Mouse (Mus musculus): ENCODE results near the gene Pikfyve. TPM values are rescaled to one million over a fixed set of nuclear protein-coding genes. Genes with fewer than 3 reads are reported as not detected.

The Pikfyve gene
- polyA plus RNA-seq, 1 experiment from 2014 or later: 10.5 TPM

- ATAC-seq (replicated peaks; ENCODE audit: low FRiP score): no peak
- no peak overlapping the region for H3K27ac ChIP-seq
- 92% methylated on average over 4 of the region's 4 CpGs for WGBS
These were observed 14.9 kb upstream of the Pikfyve start for GRCm38 (mm10) chr1:65171579-65171978.

DNA sequence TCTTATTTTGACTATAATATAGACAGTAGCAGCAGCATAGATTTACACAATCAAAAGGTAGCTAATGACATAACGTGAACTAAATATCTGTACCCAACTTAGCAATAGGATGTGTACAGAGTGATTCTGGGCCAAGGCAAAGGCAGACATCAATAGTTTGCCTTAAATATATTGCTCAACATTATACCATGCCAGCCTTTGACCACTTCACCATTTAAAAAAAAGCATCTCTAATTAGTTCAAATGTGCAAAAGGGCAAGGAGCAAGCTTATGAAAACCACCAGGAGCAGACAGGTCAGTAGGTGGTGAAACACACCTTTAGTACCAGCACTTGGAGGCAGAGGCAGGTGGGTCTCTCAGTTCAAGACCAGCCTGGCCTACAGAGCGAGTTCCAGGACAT is 12.8 kb upstream of the Pikfyve start:
- WGBS: 90% methylated on average over 2 of the region's 2 CpGs

More at GRCm38 (mm10) chr1:65171579-65171978, 14.9 kb upstream of the Pikfyve start:
- Histone ChIP-seq H3K9ac (no peak overlapping the region), H3K9me3 (replicated peaks) (no peaks in the 10 kb centered on the region), H3K27me3 (no peaks in the 10 kb centered on the region), H3K4me2 (no peak overlapping the region), H3K4me1 (no peaks in the 10 kb centered on the region), H3K36me3 (peaks cover 76% of the 10 kb centered on the region), H3K4me3 (replicated peaks) (no peak overlapping the region)

DNA sequence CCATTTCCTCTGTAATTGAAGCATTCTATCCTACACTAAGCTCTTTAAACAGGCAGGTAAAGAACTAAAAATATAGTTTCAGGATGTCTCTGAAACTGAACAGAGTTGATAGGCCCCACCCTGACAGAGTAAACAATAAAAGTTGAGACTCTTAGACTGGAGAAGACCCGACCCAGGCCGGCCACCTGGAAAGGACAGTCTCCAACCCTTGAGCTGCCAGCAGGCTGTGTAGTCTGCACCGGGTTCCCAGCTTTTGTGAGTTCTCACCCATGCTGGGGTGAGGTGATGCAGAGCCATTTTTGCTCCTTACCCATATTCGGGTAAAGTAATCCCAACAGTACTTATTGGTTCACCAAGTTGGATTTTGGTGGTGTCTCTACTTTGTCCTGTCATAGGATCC is 10.3 kb upstream of the Pikfyve start:
- ATAC-seq (replicated peaks; ENCODE audit: low FRiP score): no peak
- peaks cover 11% of the 10 kb centered on the region for H3K4me1 ChIP-seq
- no peak overlapping the region for H3K9ac ChIP-seq
- peaks cover 31% of the 10 kb centered on the region for H3K36me3 ChIP-seq
- no peak overlapping the region for H3K4me3 ChIP-seq (replicated peaks)
- no peak overlapping the region for H3K27ac ChIP-seq
- 0 out of 2 replicates have a peak overlapping the region, but pooled peaks have one; percentile 3 for H3K4me2 ChIP-seq
- 72% methylated on average over 4 of the region's 4 CpGs for WGBS
- no peaks in the 10 kb centered on the region for H3K27me3 ChIP-seq
- H3K9me3 ChIP-seq (replicated peaks): no peaks in the 10 kb centered on the region

More for the DNA sequence above, 12.8 kb upstream of the Pikfyve start:
- Histone ChIP-seq H3K9me3 (replicated peaks) (no peaks in the 10 kb centered on the region), H3K4me2 (no peak overlapping the region), H3K36me3 (peaks cover 54% of the 10 kb centered on the region), H3K27ac (no peak overlapping the region), H3K27me3 (no peaks in the 10 kb centered on the region), H3K9ac (no peak overlapping the region), H3K4me1 (peaks cover 11% of the 10 kb centered on the region), H3K4me3 (replicated peaks) (no peak overlapping the region)
- ATAC-seq (replicated peaks; ENCODE audit: low FRiP score): no peak

GRCm38 (mm10) chr1:65176912-65177311 is 9.6 kb upstream of the Pikfyve start:
- Histone ChIP-seq H3K27me3 (no peaks in the 10 kb centered on the region), H3K36me3 (peaks cover 23% of the 10 kb centered on the region), H3K9ac (no peak overlapping the region), H3K9me3 (replicated peaks) (no peaks in the 10 kb centered on the region), H3K4me3 (replicated peaks) (no peak overlapping the region; the same call in 1 of the 2 replicates), H3K4me1 (peaks cover 11% of the 10 kb centered on the region), H3K27ac (no peak overlapping the region), H3K4me2 (peak overlapping the region; percentile 79; the same call in 1 of the 2 replicates)
- no peak for ATAC-seq (replicated peaks; ENCODE audit: low FRiP score)
- 69% methylated on average over 5 of the region's 5 CpGs for WGBS

- 22% methylated on average over 3 of the region's 3 CpGs for WGBS
- Histone ChIP-seq H3K4me3 (replicated peaks) (peak overlapping the region; percentile 76), H3K4me2 (peak overlapping the region; percentile 79), H3K9ac (0 out of 2 replicates have a peak overlapping the region, but pooled peaks have one; percentile 74), H3K9me3 (replicated peaks) (no peaks in the 10 kb centered on the region), H3K27ac (peak overlapping the region; percentile 98), H3K36me3 (peaks cover 20% of the 10 kb centered on the region), H3K4me1 (peaks cover 11% of the 10 kb centered on the region), H3K27me3 (no peaks in the 10 kb centered on the region)
- no peak for ATAC-seq (replicated peaks; ENCODE audit: low FRiP score)
These were observed 9.0 kb upstream of the Pikfyve start for GRCm38 (mm10) chr1:65177452-65177851.

GRCm38 (mm10) chr1:65178126-65178901 is 8.2 kb upstream of the Pikfyve start:
- Histone ChIP-seq H3K27me3 (no peaks in the 10 kb centered on the region), H3K27ac (peak overlapping the region; percentile 98), H3K9me3 (replicated peaks) (no peaks in the 10 kb centered on the region), H3K9ac (peak overlapping the region; percentile 74), H3K4me2 (peak overlapping the region; percentile 79), H3K4me1 (peaks cover 11% of the 10 kb centered on the region), H3K4me3 (replicated peaks) (peak overlapping the region; percentile 76), H3K36me3 (peaks cover 14% of the 10 kb centered on the region; the same call in 1 of the 2 replicates)
- 2% methylated on average over 27 of the region's 27 CpGs for WGBS
- peak; percentile 91 for ATAC-seq (replicated peaks; ENCODE audit: low FRiP score)

DNA sequence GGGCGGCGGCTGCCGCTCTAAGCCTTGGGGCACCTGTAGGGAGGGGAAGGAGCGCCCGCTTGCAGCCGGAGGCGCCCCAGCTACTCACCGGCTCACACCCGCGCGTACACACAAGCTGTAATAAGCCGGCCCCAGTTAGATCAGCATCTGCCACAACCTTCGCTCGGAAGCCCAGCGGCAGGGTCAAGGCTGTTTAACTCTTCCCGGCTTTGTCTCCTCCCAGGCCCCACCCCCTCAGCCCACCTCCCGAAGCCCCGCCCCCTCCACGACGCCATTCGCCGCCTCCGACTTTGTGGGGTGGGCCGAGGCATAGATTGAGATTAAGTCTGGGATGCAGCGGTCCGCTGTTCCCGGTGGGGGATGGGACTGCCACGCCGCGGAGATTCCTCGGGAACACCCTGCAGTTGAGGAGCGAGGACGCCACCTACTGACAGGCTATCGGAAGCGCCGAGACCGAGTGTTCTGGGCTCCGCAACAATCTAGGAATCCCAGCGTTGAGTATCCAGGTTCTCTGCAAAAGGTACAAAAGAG is 7.5 kb upstream of the Pikfyve start:
- Histone ChIP-seq H3K4me1 (peaks cover 11% of the 10 kb centered on the region), H3K9ac (peak overlapping the region; percentile 74), H3K4me2 (peak overlapping the region; percentile 79), H3K4me3 (replicated peaks) (peak overlapping the region; percentile 76), H3K9me3 (replicated peaks) (no peaks in the 10 kb centered on the region), H3K27me3 (no peaks in the 10 kb centered on the region), H3K36me3 (peaks cover 8% of the 10 kb centered on the region; the same call in 1 of the 2 replicates), H3K27ac (peak overlapping the region; percentile 98)
- under 1% methylated on average over 39 of the region's 39 CpGs for WGBS
- peak; percentile 93 for ATAC-seq (replicated peaks; ENCODE audit: low FRiP score)

DNA sequence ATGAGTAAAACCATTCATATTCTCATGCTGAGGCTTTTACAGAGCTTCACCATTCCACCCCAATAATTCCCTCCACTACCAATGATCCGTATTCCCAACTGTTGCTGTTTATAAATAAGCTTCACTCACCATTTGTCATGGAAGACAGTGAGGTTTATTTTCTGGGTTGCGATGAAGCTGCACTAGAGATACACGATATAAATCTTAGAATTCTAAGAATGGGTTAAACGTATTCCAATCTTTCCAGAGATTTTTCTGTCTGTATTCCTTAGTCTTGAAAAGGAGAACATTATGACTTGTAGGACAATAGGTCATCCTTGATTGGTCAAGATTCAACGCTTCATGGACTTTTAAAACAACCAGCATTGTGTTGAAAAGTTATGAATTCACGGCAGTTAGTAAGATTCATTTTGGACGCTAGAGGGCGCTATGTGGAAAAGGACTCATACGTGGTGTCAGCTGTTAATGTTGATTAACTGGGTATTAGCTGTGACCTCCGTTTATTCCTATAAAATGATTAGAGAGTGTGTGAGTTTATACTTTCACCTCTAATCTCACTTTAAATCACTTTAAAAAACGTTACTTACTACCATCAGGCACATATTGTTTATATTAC is 6.7 kb upstream of the Pikfyve start:
- 4% methylated on average over 11 of the region's 11 CpGs for WGBS

GRCm38 (mm10) chr1:65181459-65181858 is 5.0 kb upstream of the Pikfyve start:
- Histone ChIP-seq H3K27ac (no peak overlapping the region), H3K36me3 (no peaks in the 10 kb centered on the region), H3K4me3 (replicated peaks) (no peak overlapping the region), H3K9me3 (replicated peaks) (no peaks in the 10 kb centered on the region), H3K4me2 (no peak overlapping the region), H3K27me3 (no peaks in the 10 kb centered on the region), H3K4me1 (peaks cover 17% of the 10 kb centered on the region), H3K9ac (no peak overlapping the region)
- ATAC-seq (replicated peaks; ENCODE audit: low FRiP score): no peak
- WGBS: 79% methylated on average over 5 of the region's 5 CpGs

More for the DNA sequence above, 6.7 kb upstream of the Pikfyve start:
- peaks cover under 1% of the 10 kb centered on the region; the same call in 1 of the 2 replicates for H3K36me3 ChIP-seq
- H3K9ac ChIP-seq: peak overlapping the region; percentile 52
- H3K4me3 ChIP-seq (replicated peaks): peak overlapping the region; percentile 76
- no peak for ATAC-seq (replicated peaks; ENCODE audit: low FRiP score)
- H3K27ac ChIP-seq: peak overlapping the region; percentile 98
- no peaks in the 10 kb centered on the region for H3K27me3 ChIP-seq
- H3K9me3 ChIP-seq (replicated peaks): no peaks in the 10 kb centered on the region
- H3K4me1 ChIP-seq: peaks cover 11% of the 10 kb centered on the region
- H3K4me2 ChIP-seq: peak overlapping the region; percentile 79

GRCm38 (mm10) chr1:65183994-65184393 is 2.5 kb upstream of the Pikfyve start:
- H3K4me3 ChIP-seq (replicated peaks): no peak overlapping the region
- no peak overlapping the region for H3K4me2 ChIP-seq
- no peak overlapping the region for H3K9ac ChIP-seq
- WGBS: 72% methylated on average over 2 of the region's 2 CpGs
- H3K9me3 ChIP-seq (replicated peaks): no peaks in the 10 kb centered on the region
- H3K27ac ChIP-seq: no peak overlapping the region
- ATAC-seq (replicated peaks; ENCODE audit: low FRiP score): no peak
- H3K27me3 ChIP-seq: no peaks in the 10 kb centered on the region
- H3K4me1 ChIP-seq: peaks cover 16% of the 10 kb centered on the region
- no peaks in the 10 kb centered on the region for H3K36me3 ChIP-seq

- H3K4me2 ChIP-seq: no peak overlapping the region
- H3K27me3 ChIP-seq: no peaks in the 10 kb centered on the region
- no peak for ATAC-seq (replicated peaks; ENCODE audit: low FRiP score)
- H3K9ac ChIP-seq: no peak overlapping the region
- no peak overlapping the region for H3K27ac ChIP-seq
- peaks cover 16% of the 10 kb centered on the region for H3K4me1 ChIP-seq
- no peaks in the 10 kb centered on the region for H3K36me3 ChIP-seq
- 87% methylated on average over 8 of the region's 8 CpGs for WGBS
- no peaks in the 10 kb centered on the region for H3K9me3 ChIP-seq (replicated peaks)
- no peak overlapping the region for H3K4me3 ChIP-seq (replicated peaks)
These were observed 1.5 kb upstream of the Pikfyve start for GRCm38 (mm10) chr1:65185011-65185410.

All from kidney, embryonic 15.5 days (tissue).